Mouse (Mus musculus) hindbrain, embryonic 12.5 days (tissue): Measurements from ENCODE around the gene Scrn2. TPM values are rescaled to one million over a fixed set of nuclear protein-coding genes. Genes with fewer than 3 reads are reported as not detected.

Source experiments
- ATAC-seq: fragments of 200-750 bp; cut with Nextera tagmentation; 2 replicates; pipeline ENCODE4 v1.8.0; 2017; ENCODE audit warnings: moderate TSS enrichment; ENCODE audit not compliant: low FRiP score
- H3K27ac ChIP-seq: fragments of 300-500 bp; sonication (generic); 2 replicates; pipeline ENCODE4 v1.5.1; 2016; ENCODE audit warnings: mild to moderate bottlenecking
- H3K27me3 ChIP-seq: fragments of 300-500 bp; sonication (generic); 2 replicates; pipeline ENCODE4 v1.6.1; 2016; ENCODE audit warnings: mild to moderate bottlenecking
- H3K36me3 ChIP-seq: fragments of 300-500 bp; sonication (generic); 2 replicates; pipeline ENCODE4 v1.6.1; 2016; ENCODE audit warnings: mild to moderate bottlenecking
- H3K4me1 ChIP-seq: fragments of 300-500 bp; sonication (generic); 2 replicates; pipeline ENCODE4 v1.6.1; 2016
- H3K4me2 ChIP-seq: fragments of 300-500 bp; sonication (generic); replicated peaks from 2 replicates; pipeline ENCODE4 v1.6.1; 2016; ENCODE audit warnings: mild to moderate bottlenecking
- H3K4me3 ChIP-seq: fragments of 300-500 bp; sonication (generic); 2 replicates; pipeline ENCODE4 v1.5.1; 2016; ENCODE audit warnings: mild to moderate bottlenecking
- H3K9ac ChIP-seq: fragments of 300-500 bp; sonication (generic); 2 replicates; pipeline ENCODE4 v1.6.1; 2016; ENCODE audit warnings: mild to moderate bottlenecking, moderate library complexity
- H3K9me3 ChIP-seq: fragments of 300-500 bp; sonication (generic); replicated peaks from 2 replicates; pipeline ENCODE4 v1.6.1; 2016; ENCODE audit warnings: mild to moderate bottlenecking
- WGBS: fragments of 180-500 bp; shearing (Covaris S2); methylation state at CpG from one replicate; pipeline ENCODE4 v1.1.7; 2016; 5-methylcytosine and 5-hydroxymethylcytosine counted together
- polyA plus RNA-seq: library from polyadenylated mRNA; unstranded; fragments of >200 nt; fragmentation: Nextera tagmentation; extraction: Ambion mirVana; gene quantifications from 2 replicates; pipeline ENCODE4 v1.2.1, GENCODE M21; 2016

The Scrn2 gene
- polyA plus RNA-seq, 1 experiment from 2014 or later = 23.9 TPM

- H3K27ac ChIP-seq = no peak overlapping the region
These were observed 33.6 kb upstream of the Scrn2 start for GRCm38 (mm10) chr11:96995836-96996772.

DNA sequence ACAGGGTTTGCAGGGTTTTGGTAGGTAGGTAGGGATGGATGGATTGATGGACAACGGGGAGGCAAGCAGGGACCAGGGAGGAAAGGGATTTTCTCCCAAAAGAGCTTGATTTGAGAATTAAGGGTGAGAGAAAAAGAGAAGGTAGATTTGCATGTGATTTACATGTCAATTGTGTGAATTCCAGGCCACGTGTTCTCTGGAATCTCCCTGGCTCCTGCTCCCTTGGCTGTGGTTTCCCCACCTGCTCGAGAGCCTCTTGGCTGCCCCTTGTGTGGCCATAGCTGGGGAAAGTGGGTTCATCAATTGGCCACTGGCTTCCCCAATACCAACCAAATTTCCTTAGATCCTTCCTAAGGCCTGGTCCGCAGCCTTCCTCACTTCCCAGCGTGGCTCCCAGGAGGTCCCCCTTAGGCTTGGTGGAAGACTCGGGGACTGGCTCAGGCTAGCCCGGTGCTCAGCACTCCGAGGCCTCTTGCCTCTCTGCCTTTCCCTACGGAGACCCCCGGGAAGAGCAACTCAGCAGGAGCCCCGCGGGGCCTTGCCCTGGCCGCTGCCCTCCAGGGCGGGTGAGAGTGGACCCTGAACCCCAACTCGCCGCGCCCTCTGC lies 32.9 kb upstream of the Scrn2 start:
- Histone ChIP-seq H3K9ac (peak overlapping the region; percentile 61), H3K4me2 (peak overlapping the region; percentile 65), H3K27me3 (peaks cover 39% of the 10 kb centered on the region), H3K9me3 (no peaks in the 10 kb centered on the region), H3K36me3 (no peaks in the 10 kb centered on the region), H3K4me3 (peak overlapping the region; percentile 34), H3K4me1 (peaks cover 19% of the 10 kb centered on the region), H3K27ac (peak overlapping the region; percentile 23; the same call in 1 of the 2 replicates)
- 8% methylated on average over 17 of the region's 17 CpGs for WGBS
- ATAC-seq = 0 out of 2 replicates have a peak, but pooled peaks have one; percentile 38

More at GRCm38 (mm10) chr11:96995836-96996772, 33.6 kb upstream of the Scrn2 start:
- Histone ChIP-seq H3K4me3 (no peak overlapping the region), H3K4me2 (no peak overlapping the region), H3K4me1 (peaks cover 19% of the 10 kb centered on the region), H3K9me3 (no peaks in the 10 kb centered on the region), H3K9ac (no peak overlapping the region), H3K36me3 (no peaks in the 10 kb centered on the region), H3K27me3 (peaks cover 34% of the 10 kb centered on the region)
- no peak for ATAC-seq
- WGBS = 73% methylated on average over 15 of the region's 15 CpGs

- Histone ChIP-seq H3K36me3 (no peaks in the 10 kb centered on the region), H3K4me3 (peak overlapping the region; percentile 34), H3K4me1 (peaks cover 19% of the 10 kb centered on the region), H3K27ac (peak overlapping the region; percentile 23; the same call in 1 of the 2 replicates), H3K9ac (peak overlapping the region; percentile 61), H3K27me3 (peaks cover 42% of the 10 kb centered on the region), H3K9me3 (no peaks in the 10 kb centered on the region), H3K4me2 (peak overlapping the region; percentile 65)
- 3% methylated on average over 30 of the region's 30 CpGs for WGBS
- peak; percentile 32; the same call in 1 of the 2 replicates for ATAC-seq
These were observed 32.3 kb upstream of the Scrn2 start for GRCm38 (mm10) chr11:96997380-96997956.

GRCm38 (mm10) chr11:97003170-97003569 lies 26.6 kb upstream of the Scrn2 start:
- ATAC-seq = no peak
- H3K36me3 ChIP-seq = no peaks in the 10 kb centered on the region
- peaks cover 31% of the 10 kb centered on the region for H3K27me3 ChIP-seq
- WGBS = 27% methylated on average over 5 of the region's 5 CpGs
- no peak overlapping the region for H3K4me2 ChIP-seq
- H3K9ac ChIP-seq = no peak overlapping the region
- no peak overlapping the region for H3K27ac ChIP-seq
- H3K9me3 ChIP-seq = no peaks in the 10 kb centered on the region
- no peak overlapping the region for H3K4me3 ChIP-seq
- H3K4me1 ChIP-seq = no peaks in the 10 kb centered on the region; the same call in 1 of the 2 replicates

- no peaks in the 10 kb centered on the region for H3K36me3 ChIP-seq
- H3K27me3 ChIP-seq = peaks cover 34% of the 10 kb centered on the region
- WGBS = 73% methylated on average over 9 of the region's 9 CpGs
- no peaks in the 10 kb centered on the region for H3K9me3 ChIP-seq
- no peak for ATAC-seq
- H3K4me1 ChIP-seq = no peaks in the 10 kb centered on the region; the same call in 1 of the 2 replicates
- H3K9ac ChIP-seq = no peak overlapping the region
- H3K4me2 ChIP-seq = no peak overlapping the region
- H3K4me3 ChIP-seq = no peak overlapping the region
- H3K27ac ChIP-seq = no peak overlapping the region
These were observed 22.5 kb upstream of the Scrn2 start for GRCm38 (mm10) chr11:97007093-97007794.

- 55% methylated on average over 8 of the region's 8 CpGs for WGBS
- Histone ChIP-seq H3K9ac (no peak overlapping the region), H3K4me3 (no peak overlapping the region), H3K9me3 (no peaks in the 10 kb centered on the region), H3K27ac (no peak overlapping the region), H3K36me3 (no peaks in the 10 kb centered on the region), H3K27me3 (peaks cover 52% of the 10 kb centered on the region), H3K4me1 (no peaks in the 10 kb centered on the region), H3K4me2 (no peak overlapping the region)
- ATAC-seq = no peak
These were observed 20.4 kb upstream of the Scrn2 start for GRCm38 (mm10) chr11:97009198-97009790.

GRCm38 (mm10) chr11:97013121-97013670 lies 16.5 kb upstream of the Scrn2 start, which contains the start of gene Sp6:
Gene Sp6 (plus strand): TSS chr11:97013394.
- WGBS = 26% methylated on average over 7 of the region's 8 CpGs
- H3K4me3 ChIP-seq = no peak within 1 kb of the TSS
- H3K4me1 ChIP-seq = peaks cover 4% of the 10 kb centered on the region; the same call in 1 of the 2 replicates
- H3K36me3 ChIP-seq = no peaks in the 10 kb centered on the region
- H3K9ac ChIP-seq = no peak within 1 kb of the TSS
- H3K27ac ChIP-seq = no peak within 1 kb of the TSS
- no peaks in the 10 kb centered on the region for H3K9me3 ChIP-seq
- no peak within 1 kb of the TSS for H3K4me2 ChIP-seq
- H3K27me3 ChIP-seq = peaks cover 79% of the 10 kb centered on the region
- no peak for ATAC-seq

- WGBS = under 1% methylated on average over 36 of the region's 36 CpGs
- Histone ChIP-seq H3K4me2 (peak overlapping the region; percentile 46), H3K9ac (no peak overlapping the region), H3K4me3 (peak overlapping the region; percentile 26), H3K4me1 (peaks cover 31% of the 10 kb centered on the region), H3K27me3 (peaks cover 95% of the 10 kb centered on the region), H3K36me3 (no peaks in the 10 kb centered on the region), H3K27ac (no peak overlapping the region), H3K9me3 (no peaks in the 10 kb centered on the region)
- no peak for ATAC-seq
These were observed 11.8 kb upstream of the Scrn2 start for GRCm38 (mm10) chr11:97017696-97018582.

DNA sequence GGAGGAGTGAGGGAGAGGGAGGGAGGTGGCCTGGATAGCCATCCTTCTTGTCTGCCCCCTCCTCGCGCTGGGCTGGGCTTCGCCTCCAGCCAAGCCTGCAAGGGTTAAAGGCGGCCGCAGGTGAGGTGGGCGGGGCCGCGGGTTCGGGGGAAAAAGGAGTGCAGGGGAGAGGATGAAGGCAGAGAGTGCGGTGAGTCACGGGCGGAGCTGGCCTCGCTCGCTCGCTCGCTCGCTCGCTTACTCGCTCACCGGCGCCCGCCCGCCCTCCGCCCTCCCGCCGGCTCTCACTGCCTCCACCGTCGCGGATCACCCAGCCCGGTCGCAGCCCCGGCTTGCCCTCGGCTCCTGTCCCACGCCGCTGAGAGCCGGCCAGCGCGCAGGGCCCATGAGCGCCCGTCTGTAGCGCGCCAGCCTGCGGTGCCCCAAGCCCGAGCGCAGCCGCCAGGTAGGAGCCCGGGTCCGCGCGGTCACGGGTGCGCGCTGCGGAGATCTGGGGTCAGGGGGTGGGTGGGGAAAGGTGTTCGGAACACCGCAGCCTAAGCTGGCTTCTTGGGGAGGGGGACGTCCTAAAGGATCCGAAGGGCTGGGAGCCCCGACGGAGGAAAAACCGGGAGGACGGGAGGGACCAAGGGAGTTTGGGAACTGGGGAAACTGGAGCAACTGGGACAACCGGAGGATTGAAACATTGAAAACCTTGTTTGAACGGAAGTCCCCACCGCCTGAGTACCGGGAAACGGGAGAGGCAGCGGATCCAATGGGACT lies 11.0 kb upstream of the Scrn2 start:
- under 1% methylated on average over 62 of the region's 68 CpGs for WGBS
- 0 out of 2 replicates have a peak overlapping the region, but pooled peaks have one; percentile 20 for H3K9ac ChIP-seq

GRCm38 (mm10) chr11:97019345-97019708 lies 10.4 kb upstream of the Scrn2 start:
- peak overlapping the region; percentile 46 for H3K4me2 ChIP-seq
- H3K27ac ChIP-seq = no peak overlapping the region
- H3K9me3 ChIP-seq = no peaks in the 10 kb centered on the region
- 3% methylated on average over 13 of the region's 13 CpGs for WGBS
- no peak for ATAC-seq
- H3K27me3 ChIP-seq = peaks cover 96% of the 10 kb centered on the region
- 0 out of 2 replicates have a peak overlapping the region, but pooled peaks have one; percentile 18 for H3K9ac ChIP-seq
- peak overlapping the region; percentile 26; the same call in 1 of the 2 replicates for H3K4me3 ChIP-seq
- peaks cover 31% of the 10 kb centered on the region for H3K4me1 ChIP-seq
- no peaks in the 10 kb centered on the region for H3K36me3 ChIP-seq

More for the DNA sequence above, 11.0 kb upstream of the Scrn2 start:
- H3K36me3 ChIP-seq = no peaks in the 10 kb centered on the region
- H3K4me3 ChIP-seq = peak overlapping the region; percentile 26
- no peak for ATAC-seq
- no peak overlapping the region for H3K27ac ChIP-seq
- no peaks in the 10 kb centered on the region for H3K9me3 ChIP-seq
- H3K4me1 ChIP-seq = peaks cover 31% of the 10 kb centered on the region
- H3K4me2 ChIP-seq = peak overlapping the region; percentile 46
- H3K27me3 ChIP-seq = peaks cover 96% of the 10 kb centered on the region
